Mouse (Mus musculus) gastrocnemius, postnatal 10 days (tissue): ENCODE measurements around the gene Fank1. TPM values are rescaled to one million over a fixed set of nuclear protein-coding genes. Genes with fewer than 3 reads are reported as not detected.
"Not testable (repeated sequence)": the region's sequence is repeated elsewhere in the genome, so short reads cannot be mapped to it uniquely, and the experiment has no call there.

Experiments
- DNase-seq: peaks from one replicate; pipeline ENCODE4 v3.0.0; 2021; ENCODE audit warnings: mixed read lengths
- total RNA-seq, 2 experiments: library from RNA; stranded (reverse); gene quantifications; 2 replicates each; pipeline ENCODE4 v1.2.3; 2021

Gene Fank1
- total RNA-seq, 2 experiments from 2014 or later: 0.38 TPM; not detected in 1

GRCm38 (mm10) chr7:133829579-133829978, 52.9 kb downstream of the Fank1 start:
- DNase-seq: no peak

- no peak for DNase-seq
Observed at GRCm38 (mm10) chr7:133839546-133839945, 62.9 kb downstream of the Fank1 start.

- no peak for DNase-seq
Observed at GRCm38 (mm10) chr7:133842079-133842478, 65.4 kb downstream of the Fank1 start.

- DNase-seq: no peak
Observed at GRCm38 (mm10) chr7:133847175-133847574, 70.5 kb downstream of the Fank1 start.

GRCm38 (mm10) chr7:133848180-133848579, 71.5 kb downstream of the Fank1 start:
- no peak for DNase-seq

- DNase-seq: no peak
Observed at GRCm38 (mm10) chr7:133850735-133851134, 74.1 kb downstream of the Fank1 start.

GRCm38 (mm10) chr7:133856278-133856677, 79.6 kb downstream of the Fank1 start:
- DNase-seq: peak; percentile 67

GRCm38 (mm10) chr7:133858506-133858905, 81.8 kb downstream of the Fank1 start:
- no peak for DNase-seq

GRCm38 (mm10) chr7:133859548-133859947, 82.9 kb downstream of the Fank1 start:
- no peak for DNase-seq

- no peak for DNase-seq
Observed at GRCm38 (mm10) chr7:133862233-133862632, 85.6 kb downstream of the Fank1 start.

- no peak for DNase-seq
Observed at GRCm38 (mm10) chr7:133862723-133863122, 86.1 kb downstream of the Fank1 start.

- no peak for DNase-seq
Observed at GRCm38 (mm10) chr7:133863151-133863550, 86.5 kb downstream of the Fank1 start.

- no peak for DNase-seq
Observed at GRCm38 (mm10) chr7:133863684-133864083, 87.0 kb downstream of the Fank1 start.

- no peak for DNase-seq
Observed at GRCm38 (mm10) chr7:133870265-133870664, 93.6 kb downstream of the Fank1 start.

- no peak for DNase-seq
Observed at GRCm38 (mm10) chr7:133872701-133873100, 96.0 kb downstream of the Fank1 start.

- no peak for DNase-seq
Observed at GRCm38 (mm10) chr7:133876139-133876538, 99.5 kb downstream of the Fank1 start.

- DNase-seq: no peak
Observed at GRCm38 (mm10) chr7:133876646-133877342, 100.1 kb downstream of the Fank1 start.

- DNase-seq: no peak
Observed at GRCm38 (mm10) chr7:133879761-133880160, 103.1 kb downstream of the Fank1 start.

- not testable (repeated sequence) for DNase-seq
Observed at GRCm38 (mm10) chr7:133884759-133885431, 108.2 kb downstream of the Fank1 start.

GRCm38 (mm10) chr7:133888926-133889920, 112.6 kb downstream of the Fank1 start:
- peak; percentile 38 for DNase-seq

GRCm38 (mm10) chr7:133889986-133890385, 113.3 kb downstream of the Fank1 start:
- DNase-seq: no peak

GRCm38 (mm10) chr7:133891298-133891697, 114.6 kb downstream of the Fank1 start:
- DNase-seq: no peak

- no peak for DNase-seq
Observed at GRCm38 (mm10) chr7:133891796-133892195, 115.1 kb downstream of the Fank1 start.
